Mouse (Mus musculus) heart, postnatal 10 days (tissue): ENCODE data around the gene Accs. TPM values are rescaled to one million over a fixed set of nuclear protein-coding genes. Genes with fewer than 3 reads are reported as not detected.

ENCODE experiments used
- DNase-seq, 2 experiments: peaks; one replicate each; pipeline ENCODE4 v3.0.0; 2021
- intact Hi-C: fragments of 180-260 bp; cut with DNase I; formaldehyde crosslinking; loops from one replicate; pipeline ENCODE4 v1.15.1; 2025
- total RNA-seq, 2 experiments: library from RNA; stranded (reverse); gene quantifications; 2 replicates each; pipeline ENCODE4 v1.2.3; 2021

Accs gene
- 1 to 10 TPM; 5.4 to 7.6 TPM for total RNA-seq

- intact Hi-C loops, result no loop called here
- peak; percentile 80 to 85 for DNase-seq
Measured at GRCm38 (mm10) chr2:93849505-93850089, at the start of gene Accs. TSS of gene Accs (minus strand) at chr2:93849943.

DNA sequence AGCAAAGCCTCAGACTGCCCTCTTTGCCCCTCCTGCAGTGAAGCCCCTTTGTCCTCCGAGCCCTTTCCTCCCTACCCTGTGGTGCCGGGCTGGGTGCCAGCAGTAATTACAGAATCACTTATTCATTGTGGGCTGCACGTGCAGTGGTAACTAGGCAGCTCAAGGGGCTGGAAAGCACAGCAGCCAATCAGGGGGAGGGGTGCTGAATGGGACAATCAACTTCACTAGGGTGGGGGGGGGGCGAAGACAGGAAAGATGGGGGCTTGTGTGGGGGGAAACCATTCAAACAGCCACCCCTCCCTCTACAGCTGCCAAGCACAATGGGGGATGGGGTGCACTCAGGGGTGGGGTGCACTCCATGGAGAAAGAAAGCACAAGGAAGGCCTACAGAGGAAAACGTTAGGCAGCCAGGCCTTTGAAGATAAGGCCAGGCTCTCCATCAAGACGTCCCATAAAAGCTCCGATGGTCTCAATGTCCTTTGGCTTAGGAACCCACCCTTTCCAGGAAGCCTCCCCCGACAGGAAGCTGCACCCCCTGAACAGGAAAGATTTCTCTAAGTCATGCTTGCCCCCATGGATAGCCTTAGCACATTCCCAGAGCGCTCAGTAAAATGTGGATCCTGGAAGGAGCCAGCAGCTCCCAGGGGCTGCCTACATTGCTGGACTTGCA, 42.0 kb upstream of the Accs start:
- peak; percentile 42 to 56 for DNase-seq
- intact Hi-C loops, result no loop called here

DNA sequence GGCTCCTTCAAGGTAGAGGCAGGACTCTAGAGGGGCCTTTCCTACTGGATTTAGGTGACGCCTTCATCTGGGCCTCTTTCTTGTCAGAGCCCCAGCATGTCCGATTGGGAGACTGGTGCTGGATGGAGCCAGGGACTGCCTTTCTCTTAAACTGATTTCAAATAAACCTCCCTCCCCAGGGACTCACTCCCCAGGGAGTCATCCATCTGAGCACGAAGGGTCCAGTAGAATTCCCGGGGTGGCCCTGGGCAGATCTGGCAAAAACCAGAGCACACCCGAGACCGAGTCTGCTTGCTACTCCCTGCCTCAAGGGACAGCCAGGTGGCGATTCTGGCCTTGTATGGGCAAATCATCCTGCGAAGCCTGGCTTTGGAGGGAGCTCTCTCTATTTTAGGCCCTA, 40.4 kb upstream of the Accs start:
- intact Hi-C loops, result no loop called here
- no peak for DNase-seq

DNA sequence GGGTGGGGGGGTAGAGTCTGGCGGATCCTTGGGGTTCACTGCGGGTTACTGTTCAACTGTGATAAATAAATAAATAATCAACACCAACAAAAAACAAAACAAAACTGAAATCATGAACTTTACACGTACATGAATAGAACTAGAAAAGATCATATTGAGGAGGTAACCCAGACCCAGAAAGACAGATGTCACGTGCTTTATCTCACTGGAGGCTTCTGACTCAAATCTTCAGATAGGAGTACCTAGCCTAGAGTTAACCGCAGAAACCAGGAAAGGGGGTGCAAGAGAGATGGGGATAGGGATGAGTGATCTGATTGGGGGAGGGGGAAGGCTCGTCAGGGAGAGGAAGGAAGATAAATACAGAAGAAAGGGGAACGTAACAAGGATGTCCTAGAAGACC, 39.3 kb upstream of the Accs start:
- DNase-seq, result no peak
- intact Hi-C loops, result no loop called here

GRCm38 (mm10) chr2:93888366-93888765, 38.6 kb upstream of the Accs start:
- DNase-seq, result no peak
- intact Hi-C loops, result no loop called here

DNA sequence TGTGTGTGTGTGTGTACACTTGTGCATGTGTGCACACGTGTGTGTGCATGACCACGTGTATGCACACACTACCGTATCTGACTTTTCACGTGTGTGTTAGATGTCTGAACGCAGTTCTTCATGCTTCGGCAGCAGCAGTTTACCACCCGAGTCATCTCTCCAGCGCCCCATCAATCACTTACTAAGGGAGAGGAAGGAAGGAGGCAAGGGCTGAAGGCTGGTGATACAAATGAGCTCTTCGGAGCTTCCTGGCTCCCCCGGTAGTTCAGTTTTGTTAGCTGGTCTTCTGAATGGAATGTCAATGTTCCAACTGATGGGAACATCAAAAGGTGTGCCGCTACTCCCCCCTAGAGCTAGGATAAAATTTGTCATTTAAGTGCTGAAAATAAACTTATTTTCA, 37.5 kb upstream of the Accs start:
- intact Hi-C loops, result no loop called here

DNA sequence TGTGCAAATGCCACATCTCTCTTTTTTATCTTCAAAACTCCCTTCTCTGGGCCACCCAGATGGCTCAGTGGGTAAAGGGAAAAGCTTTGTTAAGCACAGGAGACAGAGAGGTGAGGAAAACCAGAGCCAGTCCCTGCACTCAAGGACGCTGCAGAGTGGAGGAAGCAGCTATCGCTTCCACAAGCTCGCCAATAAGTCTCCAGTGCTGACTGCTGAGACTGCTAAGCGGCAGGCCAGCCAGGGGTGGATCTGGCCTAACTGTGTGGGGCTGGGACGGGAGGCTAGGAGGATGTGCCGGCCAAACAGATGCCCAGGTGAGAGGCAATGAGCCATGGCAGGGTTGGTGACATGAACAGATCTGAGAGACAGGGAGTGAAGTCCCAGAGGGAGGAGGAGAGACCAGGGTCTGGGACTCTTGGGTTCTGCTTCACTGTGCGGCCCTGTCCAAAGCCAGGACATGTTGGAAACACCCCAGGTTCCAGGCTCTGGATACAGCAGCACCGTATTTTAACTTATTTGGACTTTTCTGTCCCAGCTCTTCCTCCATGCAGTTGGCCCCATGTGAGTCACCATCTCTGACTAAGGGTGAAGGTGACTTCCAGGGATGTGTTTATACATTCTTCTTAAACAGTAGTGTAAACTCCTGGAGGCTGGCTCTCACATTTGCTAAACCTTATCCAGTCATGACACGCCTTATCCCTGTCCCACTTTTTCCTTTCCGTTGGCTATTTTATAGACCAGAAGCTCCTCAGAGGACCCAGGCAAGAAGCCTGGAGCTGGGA, 36.5 kb upstream of the Accs start:
- intact Hi-C loops, result no loop called here

More for the DNA sequence above, 37.5 kb upstream of the Accs start:
- DNase-seq, result no peak

GRCm38 (mm10) chr2:93883066-93883465, 33.3 kb upstream of the Accs start:
- intact Hi-C loops, result no loop called here
- no peak for DNase-seq

More for the DNA sequence above, 36.5 kb upstream of the Accs start:
- no peak for DNase-seq

- intact Hi-C loops, result no loop called here
- DNase-seq, result no peak
Measured at GRCm38 (mm10) chr2:93881640-93882367, 32.1 kb upstream of the Accs start.

DNA sequence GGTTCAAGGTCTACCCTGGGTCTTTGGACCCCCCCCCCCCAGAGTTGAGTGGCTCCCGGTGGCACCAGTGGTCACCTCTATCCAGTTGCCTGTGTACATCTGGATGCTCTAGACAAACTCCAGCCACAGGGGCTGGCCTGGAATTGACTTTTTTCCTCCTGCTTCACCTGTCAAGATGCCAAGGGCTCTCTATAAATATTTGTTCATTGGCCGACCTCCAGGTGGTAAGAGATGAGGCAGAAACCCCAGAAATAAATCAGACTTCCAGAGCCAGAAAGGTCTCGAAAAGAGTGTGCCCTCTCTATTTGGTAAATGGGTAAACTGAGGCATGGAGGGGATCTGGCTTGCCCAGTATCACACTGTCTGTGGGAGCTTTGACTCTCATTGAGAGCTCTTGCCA, 31.2 kb upstream of the Accs start:
- intact Hi-C loops, result no loop called here

DNA sequence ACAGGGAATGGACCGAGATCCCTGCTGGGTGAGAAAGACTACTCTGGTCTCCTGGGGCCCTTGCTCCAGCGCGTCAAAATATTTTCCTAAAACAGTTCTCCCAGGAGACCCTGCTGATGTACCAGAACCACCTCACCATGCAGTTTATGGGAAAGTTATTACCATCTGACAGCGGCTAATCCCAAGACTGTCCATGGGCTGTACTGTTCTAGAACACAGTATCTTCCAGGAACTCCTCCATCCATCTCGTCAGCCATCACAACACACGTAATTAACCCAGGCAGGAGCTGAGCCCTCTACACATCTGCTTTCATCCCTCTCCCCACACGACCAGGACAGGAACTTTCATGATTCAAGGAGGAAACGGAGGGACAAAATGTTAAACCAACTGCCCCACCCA, 30.7 kb upstream of the Accs start:
- DNase-seq, result no peak

More for the DNA sequence above, 31.2 kb upstream of the Accs start:
- DNase-seq, result no peak

GRCm38 (mm10) chr2:93877005-93877404, 27.3 kb upstream of the Accs start:
- peak in 1 of 2 experiments; percentile 17 for DNase-seq
- intact Hi-C loops, result no loop called here

More for the DNA sequence above, 30.7 kb upstream of the Accs start:
- intact Hi-C loops, result no loop called here

DNA sequence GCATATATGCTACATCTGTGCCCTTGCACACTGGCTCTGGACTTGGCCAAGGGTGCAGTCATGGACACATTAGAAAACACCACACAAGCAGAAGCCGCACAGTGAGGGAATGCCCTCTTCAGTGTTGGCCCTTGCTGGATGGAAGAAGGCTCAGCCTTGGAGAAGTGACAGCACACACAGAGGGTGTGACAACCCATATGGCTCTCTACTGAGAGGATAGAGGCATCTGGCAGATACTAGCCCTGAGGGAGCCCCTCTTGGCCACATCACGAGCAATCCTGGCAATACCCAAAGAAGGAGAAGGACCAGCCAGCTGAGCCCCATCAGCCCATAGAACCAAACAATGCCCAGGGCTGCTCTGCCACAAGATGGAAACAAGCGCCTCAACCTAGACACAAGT, 24.9 kb upstream of the Accs start:
- intact Hi-C loops, result loop anchor here (2.0 kb wide), 1 partner anchor 80 kb away; no protein-coding TSS in a partner anchor
- DNase-seq, result no peak

DNA sequence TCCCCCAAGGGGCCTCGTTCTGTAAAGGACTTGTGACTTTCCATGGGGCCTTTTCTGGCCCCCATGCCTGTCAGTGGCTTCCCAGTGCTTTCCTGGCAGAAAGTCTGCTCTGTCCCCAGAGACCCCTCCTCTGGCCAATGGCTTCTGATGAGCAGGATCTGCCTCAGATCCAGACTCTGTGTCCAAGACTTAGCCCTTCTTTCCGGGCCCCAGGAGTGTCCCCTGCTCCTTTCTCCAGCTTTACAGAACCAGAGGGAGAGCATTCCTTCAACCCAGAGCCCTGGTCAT, 24.4 kb upstream of the Accs start:
- intact Hi-C loops, result loop anchor here (2.0 kb wide), 1 partner anchor 81 kb away; no protein-coding TSS in a partner anchor
- DNase-seq, result peak; percentile 53 to 65

GRCm38 (mm10) chr2:93873449-93874226, 23.9 kb upstream of the Accs start:
- no peak for DNase-seq
- intact Hi-C loops, result loop anchor here (2.0 kb wide), 1 partner anchor 81 kb away; no protein-coding TSS in a partner anchor

DNA sequence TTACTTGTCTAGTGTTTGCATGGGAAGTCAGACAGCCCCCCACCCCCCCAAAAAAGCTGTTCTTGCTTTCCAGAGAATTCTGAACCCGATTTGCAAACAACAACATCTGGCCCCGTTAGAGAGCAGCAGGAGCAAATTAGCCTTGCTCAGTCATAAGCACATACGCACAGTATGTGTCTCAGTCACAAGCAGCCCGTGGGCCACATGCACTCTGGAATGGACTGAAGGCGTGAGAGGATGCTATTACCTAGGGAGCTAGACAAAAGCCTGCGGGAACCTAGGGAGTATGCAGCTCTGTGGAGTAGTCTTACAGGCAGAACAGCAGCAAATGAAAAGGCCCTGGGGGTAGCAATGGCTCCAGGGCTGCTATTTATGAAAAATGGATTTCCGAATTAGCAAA, 22.5 kb upstream of the Accs start:
- no peak for DNase-seq
- intact Hi-C loops, result no loop called here

DNA sequence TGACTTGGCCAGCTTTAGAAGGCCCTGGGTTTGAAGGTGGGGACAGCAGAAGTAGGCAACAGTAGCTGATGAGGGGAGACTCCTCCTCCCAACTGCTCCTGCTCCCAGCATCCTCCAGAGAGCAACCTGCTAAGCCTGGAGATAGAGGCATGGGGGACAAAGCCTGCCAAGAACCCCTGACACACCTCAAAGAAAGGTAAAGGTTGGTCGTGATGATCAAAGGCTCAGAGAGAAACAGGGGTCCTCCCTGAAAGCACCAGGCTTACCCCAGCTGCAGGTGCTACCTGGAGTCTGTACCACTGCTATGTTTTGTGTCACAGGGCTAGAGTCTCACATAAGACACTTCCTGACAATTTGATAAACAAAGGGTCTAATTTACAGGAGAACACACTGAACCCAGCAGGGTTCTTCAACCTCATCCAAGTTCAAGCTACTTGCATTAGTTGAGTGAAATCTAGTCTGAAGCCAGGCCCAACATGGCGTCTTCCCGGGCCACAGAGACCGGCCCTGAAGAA, 21.7 kb upstream of the Accs start:
- no peak for DNase-seq
- intact Hi-C loops, result loop anchor here (1.0 kb wide), 1 partner anchor 131 kb away; no protein-coding TSS in a partner anchor

DNA sequence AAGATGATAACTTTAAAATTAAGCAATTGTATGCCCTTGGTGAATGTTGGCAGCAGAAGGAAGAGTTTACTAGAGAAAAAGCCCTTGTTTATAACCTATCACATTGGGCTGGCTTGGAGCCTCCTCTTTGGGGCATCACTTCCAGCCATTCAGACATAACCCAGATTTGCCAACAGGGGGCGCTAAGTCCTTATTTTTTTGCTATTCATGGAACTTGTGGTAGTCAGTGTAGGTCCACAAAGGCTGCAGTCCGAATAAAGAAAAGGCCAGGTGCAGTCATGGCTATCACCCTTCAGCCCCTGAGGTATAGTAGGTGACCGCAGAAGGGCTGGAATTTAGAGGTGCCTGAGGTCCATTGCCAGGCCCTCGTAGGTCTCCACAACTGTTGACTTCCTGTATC, 21.1 kb upstream of the Accs start:
- intact Hi-C loops, result loop anchor here (1.0 kb wide), 1 partner anchor 131 kb away; no protein-coding TSS in a partner anchor
- DNase-seq, result peak; percentile 79 to 88

- intact Hi-C loops, result no loop called here
- DNase-seq, result no peak
Measured at GRCm38 (mm10) chr2:93869107-93869600, 19.4 kb upstream of the Accs start, which contains the start of gene Accsl. TSS of gene Accsl (minus strand) at chr2:93869157.

GRCm38 (mm10) chr2:93868566-93868965, 18.8 kb upstream of the Accs start:
- intact Hi-C loops, result no loop called here

More at GRCm38 (mm10) chr2:93868566-93868965, 18.8 kb upstream of the Accs start:
- DNase-seq, result no peak
